Mouse (Mus musculus) CD4-positive, CD25-positive, alpha-beta regulatory T cell, adult 2 months (primary cell): ENCODE measurements at regions not wholly inside any gene's neighbourhood (a gene's known extent, or its start where the extent isn't known, plus 50 kb on each side); places are given as distances from the start of the nearest gene placed in this dataset.

ENCODE experiments used
- DNase-seq: peaks from one replicate; pipeline ENCODE4 v3.0.0-alpha.2; 2012; ENCODE audit warnings: low read depth, low spot score

GRCm38 (mm10) chr17:88303991-88304390 lies 136.5 kb upstream of the Foxn2 start:
- peak; percentile 40 for DNase-seq

- DNase-seq: no peak
These were observed 135.3 kb upstream of the Foxn2 start for GRCm38 (mm10) chr17:88305165-88305564.

GRCm38 (mm10) chr17:88306325-88306724 lies 134.2 kb upstream of the Foxn2 start:
- DNase-seq: no peak

- DNase-seq: no peak
These were observed 133.4 kb upstream of the Foxn2 start for GRCm38 (mm10) chr17:88307082-88307481.

DNA sequence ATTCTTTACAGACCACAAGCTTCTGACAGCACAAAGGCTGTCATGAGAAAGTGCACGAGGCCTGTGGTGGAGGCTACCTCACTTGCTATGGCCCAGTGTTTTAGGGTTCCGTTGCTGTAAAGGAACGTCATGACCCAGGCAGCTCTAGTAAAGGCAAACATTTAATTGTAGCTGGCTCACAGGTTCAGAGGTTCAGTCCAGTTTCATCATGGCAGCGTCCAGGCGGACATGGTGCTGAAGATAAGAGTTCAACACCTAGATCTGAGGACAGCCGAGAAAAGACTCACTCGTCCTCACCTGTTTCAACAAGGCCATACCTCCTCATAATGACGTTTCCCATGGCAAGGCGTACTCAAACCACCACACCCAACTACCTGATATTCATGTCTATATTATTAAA lies 132.7 kb upstream of the Foxn2 start:
- DNase-seq: no peak

DNA sequence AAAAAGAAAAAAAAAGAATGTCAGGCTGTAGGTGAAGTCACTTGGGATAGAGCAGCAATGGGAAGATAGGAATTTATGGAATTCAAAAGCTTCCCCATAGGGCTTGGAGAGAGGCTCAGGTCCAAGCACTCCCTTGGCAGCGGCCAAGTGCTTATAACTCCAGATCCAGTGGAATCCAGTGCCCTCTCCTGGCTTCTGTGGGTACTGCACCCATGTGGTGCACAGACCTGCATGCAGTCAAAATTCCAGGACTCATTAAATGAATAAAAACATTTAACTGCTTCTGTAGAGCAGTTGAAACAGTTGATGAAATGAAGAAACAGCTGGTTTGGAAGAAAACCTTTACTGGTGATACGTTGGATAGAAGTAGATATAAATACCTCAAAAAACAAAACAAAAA lies 127.6 kb upstream of the Foxn2 start:
- peak; percentile 28 for DNase-seq

DNA sequence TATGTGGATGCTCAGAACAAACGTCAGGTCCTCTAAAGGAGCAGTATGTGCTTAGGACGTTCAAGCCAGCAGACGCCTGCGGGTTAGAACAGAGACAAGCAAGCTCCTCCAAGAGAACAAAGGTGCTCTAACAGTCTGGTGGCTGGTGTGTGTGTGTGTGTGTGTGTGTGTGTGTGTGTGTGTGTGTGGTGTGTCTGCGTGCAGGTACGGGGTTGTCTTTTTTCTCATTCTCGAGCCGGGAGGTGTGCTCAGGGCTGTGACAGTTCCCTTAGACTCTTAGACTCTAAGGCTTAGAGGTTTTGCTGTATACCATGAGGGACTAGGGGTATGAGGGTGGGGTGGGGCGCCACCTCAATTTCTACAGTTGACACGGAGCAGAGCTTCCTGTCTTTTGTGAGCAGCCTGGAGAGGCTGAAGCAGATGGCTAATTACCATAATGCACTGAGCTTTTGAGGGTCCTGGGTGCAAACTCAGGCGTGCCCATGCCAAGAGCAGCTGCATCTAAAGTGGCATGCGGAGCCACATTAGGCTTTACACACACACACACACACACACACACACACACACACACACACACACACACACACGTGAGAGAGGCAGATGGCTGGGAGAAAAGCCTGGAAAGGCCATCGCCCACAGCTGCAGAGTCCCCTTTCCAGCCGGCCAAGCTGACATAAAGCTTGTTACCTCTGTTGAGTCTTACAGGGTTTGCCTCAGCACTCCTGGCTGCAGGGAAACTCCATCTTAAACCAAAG lies 124.1 kb upstream of the Foxn2 start:
- peak; percentile 41 for DNase-seq

- DNase-seq: no peak
These were observed 123.2 kb upstream of the Foxn2 start for GRCm38 (mm10) chr17:88317311-88317710.

DNA sequence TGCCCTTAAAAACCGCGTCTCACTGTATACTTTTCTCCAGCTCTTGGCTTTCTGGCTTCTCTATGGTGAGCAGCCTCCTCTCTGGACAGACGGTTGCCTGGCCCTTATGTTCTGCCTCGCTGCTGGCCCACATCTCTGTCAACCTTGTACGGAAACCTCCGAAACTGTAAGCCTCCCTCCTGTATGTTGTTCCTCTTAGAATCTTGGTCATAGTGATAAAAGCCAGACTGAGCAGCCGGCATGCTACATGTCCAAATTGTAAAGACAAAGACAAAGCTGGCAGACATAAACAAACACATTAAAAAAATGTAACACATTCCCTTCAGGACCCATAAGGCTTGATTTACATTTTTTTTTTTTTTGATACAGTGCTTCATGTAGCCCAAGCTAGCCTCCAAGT lies 122.7 kb upstream of the Foxn2 start:
- no peak for DNase-seq

DNA sequence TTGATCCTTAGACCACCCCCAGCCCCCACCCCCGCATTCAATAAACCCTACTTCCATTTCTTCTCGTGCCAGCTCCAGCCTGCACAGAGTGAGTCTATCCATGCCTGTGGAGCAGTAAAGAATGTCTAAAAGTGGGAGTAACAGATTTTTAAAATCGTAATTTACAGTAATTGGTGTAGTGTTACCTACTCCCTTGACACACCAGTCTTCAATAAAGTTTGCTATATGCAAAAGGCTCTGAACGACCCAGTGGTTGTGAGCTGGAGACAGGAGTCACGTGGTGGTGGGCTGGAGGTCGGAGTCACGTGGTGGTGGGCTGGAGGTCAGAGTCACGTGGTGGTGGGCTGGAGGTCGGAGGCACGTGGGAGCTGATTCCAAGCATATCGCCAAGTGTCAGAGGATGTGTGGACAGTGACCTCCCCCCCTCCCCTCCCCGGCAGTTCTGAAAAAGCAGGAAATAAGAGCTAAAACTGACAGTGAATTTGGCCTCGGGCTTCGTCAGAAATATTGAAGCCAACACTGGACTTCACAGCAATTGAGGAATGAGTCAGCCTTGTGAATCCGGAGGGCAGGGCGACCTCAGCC lies 122.2 kb upstream of the Foxn2 start:
- DNase-seq: no peak

- DNase-seq: no peak
These were observed 121.6 kb upstream of the Foxn2 start for GRCm38 (mm10) chr17:88318936-88319335.

DNA sequence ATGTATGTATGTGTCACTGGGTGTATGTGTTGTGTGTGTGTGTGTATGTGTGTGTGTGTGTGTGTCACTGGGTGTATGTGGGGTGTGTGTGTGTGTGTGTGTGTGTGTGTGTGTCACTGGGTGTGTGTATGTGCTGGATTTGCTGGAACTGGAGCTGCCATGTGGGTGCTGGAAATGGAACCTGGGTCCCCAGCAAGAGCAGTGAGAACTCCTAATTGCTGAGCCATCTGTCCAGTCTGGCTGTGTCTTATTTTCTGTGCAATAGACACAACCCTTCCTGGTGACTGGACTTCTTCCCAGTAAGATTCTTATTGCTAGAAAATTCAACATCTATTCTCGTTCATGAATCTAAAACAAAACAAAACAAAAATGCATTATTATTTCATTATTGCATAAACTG lies 119.8 kb upstream of the Foxn2 start:
- DNase-seq: no peak

- no peak for DNase-seq
These were observed 115.1 kb upstream of the Foxn2 start for GRCm38 (mm10) chr17:88325326-88325909.

- DNase-seq: no peak
These were observed 114.4 kb upstream of the Foxn2 start for GRCm38 (mm10) chr17:88325910-88326739.

GRCm38 (mm10) chr17:88326740-88327123 lies 113.8 kb upstream of the Foxn2 start:
- no peak for DNase-seq

DNA sequence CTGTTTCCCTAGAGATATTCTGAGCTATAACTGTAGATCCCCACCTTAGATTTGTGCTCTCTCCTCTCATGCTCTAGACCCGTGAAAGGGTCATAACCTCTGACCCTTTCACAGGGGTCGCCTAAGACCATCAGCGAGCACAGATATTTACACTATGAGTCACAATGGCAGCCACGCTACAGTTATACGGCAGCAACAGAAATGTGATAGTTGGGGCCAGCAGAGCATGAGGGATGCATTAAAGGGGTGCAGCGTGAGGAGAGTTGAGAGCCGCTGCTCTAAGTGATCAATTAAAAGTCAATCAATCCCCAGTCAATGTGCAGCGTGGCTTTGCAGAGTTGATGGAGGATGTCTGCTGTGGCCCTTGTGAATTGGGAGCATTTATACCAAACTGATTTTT lies 112.7 kb upstream of the Foxn2 start:
- DNase-seq: no peak

- no peak for DNase-seq
These were observed 111.7 kb upstream of the Foxn2 start for GRCm38 (mm10) chr17:88328807-88329206.

- no peak for DNase-seq
These were observed 110.8 kb upstream of the Foxn2 start for GRCm38 (mm10) chr17:88329715-88330114.

- peak; percentile 31 for DNase-seq
These were observed 110.4 kb upstream of the Foxn2 start for GRCm38 (mm10) chr17:88330129-88330528.

GRCm38 (mm10) chr17:88333816-88334215 lies 106.7 kb upstream of the Foxn2 start:
- no peak for DNase-seq

DNA sequence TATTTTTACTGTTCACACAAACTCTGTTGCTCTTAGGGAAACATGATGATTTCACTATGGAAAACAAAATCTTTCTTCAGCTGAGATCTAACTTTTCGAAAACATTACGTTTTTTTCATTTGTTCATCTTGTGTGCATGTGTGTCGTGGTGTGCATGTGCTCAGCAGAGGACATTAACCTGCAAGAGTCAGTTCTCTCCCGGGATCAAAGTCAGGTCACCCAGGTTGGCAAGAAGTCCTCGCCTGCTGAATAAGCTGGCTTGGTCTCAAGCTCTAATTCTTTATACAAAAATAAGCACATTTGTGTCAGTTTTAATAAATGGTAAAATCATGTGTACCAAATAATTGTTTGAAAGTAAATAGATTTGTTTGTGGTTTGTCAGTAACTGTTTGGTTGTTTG lies 105.2 kb upstream of the Foxn2 start:
- no peak for DNase-seq

GRCm38 (mm10) chr17:88336140-88336769 lies 104.3 kb upstream of the Foxn2 start:
- DNase-seq: no peak
